Mouse (Mus musculus): ENCODE measurements around the gene Samd4b. TPM values are rescaled to one million over a fixed set of nuclear protein-coding genes. Genes with fewer than 3 reads are reported as not detected.
"Not testable (repeated sequence)": the region's sequence is repeated elsewhere in the genome, so short reads cannot be mapped to it uniquely, and the experiment has no call there.

Gene Samd4b
- total and polyA plus RNA-seq, 3 experiments = 4.4 to 88.8 (median 75.9) TPM

GRCm38 (mm10) chr7:28634128-28634527, 36.2 kb upstream of the Samd4b start:
- Histone ChIP-seq H3K9me3 (replicated peaks) (no peaks in the 10 kb centered on the region), H3K27me3 (ENCODE audit: insufficient read depth, low read length) (peaks cover 22% of the 10 kb centered on the region), H3K4me3 (ENCODE audit: low read depth, low read length) (no peak overlapping the region), H3K36me3 (replicated peaks) (no peaks in the 10 kb centered on the region), H3K4me1 (ENCODE audit: insufficient read depth, low read depth, low read length) (peaks cover 14% of the 10 kb centered on the region)
- DNase-seq (ENCODE audit: low spot score) (no peak), ATAC-seq (ENCODE audit: extremely low read depth, insufficient number of reproducible peaks, low FRiP score, poor library complexity, severe bottlenecking) (no peak)
- no peak for TF ChIP-seq CTCF (IDR thresholded peaks at IDR 0.05; ENCODE audit: low read depth, low read length)
- no peak for TF ChIP-seq GATA1 (IDR thresholded peaks at IDR 0.05; ENCODE audit: borderline replicate concordance, low read length)
- no peak for TF ChIP-seq GATA2 (IDR thresholded peaks at IDR 0.05; ENCODE audit: borderline replicate concordance, low read depth, low read length)
- TF ChIP-seq TAL1 (conservative IDR thresholded peaks at IDR 0.05; ENCODE audit: low read depth, low read length) = no peak
- no peak for TF ChIP-seq POLR2AphosphoS5 (IDR thresholded peaks at IDR 0.05; ENCODE audit: insufficient replicate concordance, low read depth, low read length)

GRCm38 (mm10) chr7:28631073-28631472, 33.1 kb upstream of the Samd4b start, which contains the start of gene Acp7:
TSS of gene Acp7 (minus strand) at chr7:28631332.
- H3K36me3 ChIP-seq (replicated peaks) = no peaks in the 10 kb centered on the region
- no peaks in the 10 kb centered on the region for H3K4me1 ChIP-seq (ENCODE audit: insufficient read depth, low read depth, low read length)
- no peaks in the 10 kb centered on the region for H3K9me3 ChIP-seq (replicated peaks)
- TF ChIP-seq GATA1 (IDR thresholded peaks at IDR 0.05; ENCODE audit: borderline replicate concordance, low read length) (no peak), TAL1 (conservative IDR thresholded peaks at IDR 0.05; ENCODE audit: low read depth, low read length) (no peak), GATA2 (IDR thresholded peaks at IDR 0.05; ENCODE audit: borderline replicate concordance, low read depth, low read length) (no peak), CTCF (IDR thresholded peaks at IDR 0.05; ENCODE audit: low read depth, low read length) (no peak), POLR2AphosphoS5 (IDR thresholded peaks at IDR 0.05; ENCODE audit: insufficient replicate concordance, low read depth, low read length) (no peak)
- no peak within 1 kb of the TSS for H3K4me3 ChIP-seq (ENCODE audit: low read depth, low read length)
- DNase-seq (ENCODE audit: low spot score) (no peak), ATAC-seq (ENCODE audit: extremely low read depth, insufficient number of reproducible peaks, low FRiP score, poor library complexity, severe bottlenecking) (no peak)
- peaks cover 22% of the 10 kb centered on the region; the same call in 1 of the 2 replicates for H3K27me3 ChIP-seq (ENCODE audit: insufficient read depth, low read length)

- TF ChIP-seq CTCF (IDR thresholded peaks at IDR 0.05; ENCODE audit: low read depth, low read length) (no peak), GATA2 (IDR thresholded peaks at IDR 0.05; ENCODE audit: borderline replicate concordance, low read depth, low read length) (no peak), GATA1 (IDR thresholded peaks at IDR 0.05; ENCODE audit: borderline replicate concordance, low read length) (no peak), TAL1 (conservative IDR thresholded peaks at IDR 0.05; ENCODE audit: low read depth, low read length) (no peak), POLR2AphosphoS5 (IDR thresholded peaks at IDR 0.05; ENCODE audit: insufficient replicate concordance, low read depth, low read length) (no peak)
- DNase-seq (ENCODE audit: low spot score) (no peak), ATAC-seq (ENCODE audit: extremely low read depth, insufficient number of reproducible peaks, low FRiP score, poor library complexity, severe bottlenecking) (no peak)
Measured at GRCm38 (mm10) chr7:28624791-28625190, 26.8 kb upstream of the Samd4b start.

GRCm38 (mm10) chr7:28619098-28619715, 21.3 kb upstream of the Samd4b start:
- no peaks in the 10 kb centered on the region for H3K4me1 ChIP-seq (ENCODE audit: insufficient read depth, low read depth, low read length)
- H3K36me3 ChIP-seq (replicated peaks) = no peaks in the 10 kb centered on the region
- H3K4me3 ChIP-seq (ENCODE audit: low read depth, low read length) = no peak overlapping the region
- ATAC-seq (ENCODE audit: extremely low read depth, insufficient number of reproducible peaks, low FRiP score, poor library complexity, severe bottlenecking) (no peak), DNase-seq (ENCODE audit: low spot score) (no peak)
- H3K9me3 ChIP-seq (replicated peaks) = no peaks in the 10 kb centered on the region
- TF ChIP-seq POLR2AphosphoS5 (IDR thresholded peaks at IDR 0.05; ENCODE audit: insufficient replicate concordance, low read depth, low read length) (no peak), GATA2 (IDR thresholded peaks at IDR 0.05; ENCODE audit: borderline replicate concordance, low read depth, low read length) (no peak), CTCF (IDR thresholded peaks at IDR 0.05; ENCODE audit: low read depth, low read length) (no peak), GATA1 (IDR thresholded peaks at IDR 0.05; ENCODE audit: borderline replicate concordance, low read length) (no peak), TAL1 (conservative IDR thresholded peaks at IDR 0.05; ENCODE audit: low read depth, low read length) (no peak)
- peaks cover 16% of the 10 kb centered on the region for H3K27me3 ChIP-seq (ENCODE audit: insufficient read depth, low read length)

More at GRCm38 (mm10) chr7:28624791-28625190, 26.8 kb upstream of the Samd4b start:
- Histone ChIP-seq H3K27me3 (ENCODE audit: insufficient read depth, low read length) (peaks cover 11% of the 10 kb centered on the region; the same call in 1 of the 2 replicates), H3K36me3 (replicated peaks) (no peaks in the 10 kb centered on the region), H3K9me3 (replicated peaks) (no peaks in the 10 kb centered on the region), H3K4me1 (ENCODE audit: insufficient read depth, low read depth, low read length) (no peaks in the 10 kb centered on the region), H3K4me3 (ENCODE audit: low read depth, low read length) (no peak overlapping the region)

GRCm38 (mm10) chr7:28605951-28606350, 8.0 kb upstream of the Samd4b start:
- ATAC-seq (ENCODE audit: extremely low read depth, insufficient number of reproducible peaks, low FRiP score, poor library complexity, severe bottlenecking) = no peak
- no peak overlapping the region for H3K4me3 ChIP-seq (ENCODE audit: low read depth, low read length)
- H3K9me3 ChIP-seq (replicated peaks) = no peaks in the 10 kb centered on the region
- H3K27me3 ChIP-seq (ENCODE audit: insufficient read depth, low read length) = peaks cover 11% of the 10 kb centered on the region
- H3K4me1 ChIP-seq (ENCODE audit: insufficient read depth, low read depth, low read length) = peaks cover 5% of the 10 kb centered on the region
- no peaks in the 10 kb centered on the region for H3K36me3 ChIP-seq (replicated peaks)
- DNase-seq (ENCODE audit: low spot score) = no peak
- no peak for TF ChIP-seq GATA2 (IDR thresholded peaks at IDR 0.05; ENCODE audit: borderline replicate concordance, low read depth, low read length)
- TF ChIP-seq TAL1 (conservative IDR thresholded peaks at IDR 0.05; ENCODE audit: low read depth, low read length) = no peak
- TF ChIP-seq CTCF (IDR thresholded peaks at IDR 0.05; ENCODE audit: low read depth, low read length) = no peak
- TF ChIP-seq POLR2AphosphoS5 (IDR thresholded peaks at IDR 0.05; ENCODE audit: insufficient replicate concordance, low read depth, low read length) = no peak
- no peak for TF ChIP-seq GATA1 (IDR thresholded peaks at IDR 0.05; ENCODE audit: borderline replicate concordance, low read length)

- ATAC-seq (ENCODE audit: extremely low read depth, insufficient number of reproducible peaks, low FRiP score, poor library complexity, severe bottlenecking); H3K36me3 ChIP-seq (replicated peaks); H3K27me3 ChIP-seq (ENCODE audit: insufficient read depth, low read length); H3K4me3 ChIP-seq (ENCODE audit: low read depth, low read length); H3K9me3 ChIP-seq (replicated peaks); DNase-seq (ENCODE audit: low spot score); H3K4me1 ChIP-seq (ENCODE audit: insufficient read depth, low read depth, low read length): not testable (repeated sequence)
Measured at GRCm38 (mm10) chr7:28603788-28604187, 5.8 kb upstream of the Samd4b start.
